Mouse (Mus musculus): ENCODE measurements around the gene Pmpca.

Gene Pmpca

DNA sequence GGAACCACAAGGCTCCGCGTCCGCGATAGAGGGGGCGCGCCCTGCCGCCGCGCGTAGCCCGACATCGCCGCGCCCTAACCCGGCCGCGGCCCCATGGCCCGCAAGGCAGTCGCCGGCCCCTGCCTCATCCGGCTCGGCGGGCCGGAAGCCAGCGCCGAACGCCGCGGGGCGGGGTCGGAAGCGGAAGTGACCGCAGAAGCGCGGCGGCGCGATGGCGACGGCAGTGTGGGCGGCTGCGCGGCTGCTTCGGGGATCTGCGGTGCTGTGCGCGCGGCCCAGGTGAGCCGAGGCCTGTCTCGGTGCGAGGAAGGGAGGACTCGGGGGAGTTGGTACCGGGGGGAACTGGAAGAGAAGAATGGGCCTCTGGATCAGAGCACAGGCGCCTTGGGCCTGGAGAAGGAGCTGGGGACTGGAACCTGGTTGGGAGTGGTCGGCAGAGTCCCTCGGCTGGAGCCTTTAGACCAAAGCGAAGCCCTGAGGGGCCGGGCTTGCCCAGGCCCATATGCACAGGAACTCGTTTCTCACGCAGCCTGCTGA, at the start of gene Pmpca, which contains the start of gene Entr1:
Gene Pmpca (plus strand): TSS at position 186 of the 537 bp plus-strand sequence.
Gene Entr1 (minus strand): TSS at position 163 of the 537 bp plus-strand sequence.
- peak; percentile 69 for DNase-seq (ENCODE audit: low read depth, low spot score)

DNA sequence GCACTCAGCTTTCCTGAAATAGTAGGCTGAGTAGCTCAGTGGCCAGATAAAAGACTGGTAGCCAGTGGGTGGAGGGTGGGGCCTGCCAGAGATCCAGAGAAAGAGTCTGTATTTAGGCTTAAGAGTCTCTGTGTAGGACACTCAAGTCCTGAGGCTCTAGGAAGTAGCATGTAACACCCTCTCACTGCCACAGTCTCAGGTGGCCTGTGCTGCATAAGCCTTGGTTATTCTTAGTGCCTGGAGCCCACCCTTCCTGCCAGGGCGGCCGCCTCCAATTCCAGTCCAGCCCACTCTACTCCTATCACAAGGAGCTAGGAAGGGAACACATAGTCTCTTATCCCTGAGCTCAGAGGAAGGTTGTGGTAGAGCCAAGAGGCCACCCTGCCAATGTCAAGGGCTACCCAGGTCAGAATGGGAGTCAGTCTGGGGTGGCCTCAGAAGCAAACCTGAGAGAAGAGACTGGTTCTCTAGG, 47.6 kb upstream of the Pmpca start:
- DNase-seq (ENCODE audit: low read depth, low spot score), result no peak

DNA sequence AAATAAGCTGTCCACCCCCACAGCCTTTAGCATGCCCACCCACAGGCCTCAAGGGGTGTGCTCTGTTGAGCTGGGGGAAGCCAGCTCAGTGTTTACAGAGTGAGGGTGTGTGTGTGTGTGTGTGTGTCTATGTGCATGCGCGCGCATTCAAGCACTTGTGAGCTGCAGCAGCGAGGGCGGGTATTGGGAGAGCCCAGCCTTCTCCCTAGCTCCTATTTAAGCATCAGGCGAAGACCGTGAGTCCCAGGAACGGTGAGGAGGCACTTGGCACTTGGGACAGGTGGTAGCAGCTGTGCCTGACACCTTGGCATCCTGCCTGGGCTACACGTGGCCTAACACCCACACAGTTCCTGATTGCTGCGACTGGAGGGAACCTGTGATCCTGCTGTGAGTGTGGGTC, 47.1 kb upstream of the Pmpca start:
- no peak for DNase-seq (ENCODE audit: low read depth, low spot score)

DNA sequence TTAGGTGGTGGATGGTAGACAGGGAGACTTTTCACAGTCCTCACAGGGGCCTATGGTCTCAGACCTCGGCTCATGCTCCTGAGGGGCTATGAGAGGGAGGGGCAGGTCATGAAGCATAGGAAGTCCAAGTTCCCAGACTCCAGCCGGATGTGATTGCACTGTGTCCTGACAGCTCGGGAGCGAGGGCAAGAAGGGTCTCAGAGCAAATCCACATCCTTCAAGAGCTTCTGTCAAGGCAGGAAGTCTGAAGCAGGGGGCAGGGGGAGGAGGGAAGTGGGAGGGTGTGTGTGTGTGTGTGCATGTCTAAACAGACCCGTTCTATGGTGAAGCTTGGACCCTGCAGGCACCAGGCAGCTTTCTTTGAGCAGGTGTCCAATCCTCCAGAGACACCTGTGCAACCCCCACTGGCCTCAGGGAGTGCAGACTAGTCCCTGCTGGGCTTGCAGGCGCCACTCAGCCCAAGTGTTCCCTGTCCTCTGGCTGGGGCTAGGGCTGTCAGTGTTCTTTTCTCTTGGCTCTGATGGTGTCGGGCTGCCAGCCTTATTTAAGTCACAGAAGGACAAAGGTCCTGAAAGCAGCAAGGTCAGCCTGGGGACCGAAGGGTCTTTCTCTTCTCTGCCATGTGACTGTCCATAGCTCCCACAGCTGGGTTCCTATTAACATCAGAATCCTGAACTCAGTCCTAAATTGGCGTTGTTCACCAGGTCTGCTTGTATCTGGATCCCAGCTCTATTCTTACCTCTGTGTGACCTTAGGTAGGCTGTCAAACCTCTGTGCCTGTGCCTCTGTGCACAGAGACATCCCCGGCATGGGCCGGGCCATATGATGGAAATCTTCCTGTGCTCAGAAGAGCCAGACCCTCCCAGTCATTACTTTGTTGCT, 46.3 kb upstream of the Pmpca start:
- no peak for DNase-seq (ENCODE audit: low read depth, low spot score)

DNA sequence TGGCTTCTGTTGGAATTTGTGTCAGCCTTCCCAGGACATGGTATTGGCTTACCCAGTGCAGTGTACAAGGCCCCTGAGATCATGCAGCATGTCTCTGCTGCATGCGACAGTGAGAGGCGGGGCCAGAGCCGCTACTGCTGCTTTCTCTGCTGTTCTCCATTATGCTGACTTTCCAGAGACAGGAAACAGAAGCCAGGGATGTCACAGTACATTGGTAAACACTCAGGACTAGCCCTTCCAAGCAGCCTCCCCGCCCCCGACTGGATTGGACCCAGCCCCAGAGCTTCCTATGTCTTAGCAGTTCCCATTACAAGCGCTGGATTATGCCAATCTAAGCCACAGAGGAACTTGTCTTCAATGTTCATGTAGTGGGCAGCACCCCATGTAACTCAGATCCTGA, 40.9 kb upstream of the Pmpca start:
- DNase-seq (ENCODE audit: low read depth, low spot score), result no peak

DNA sequence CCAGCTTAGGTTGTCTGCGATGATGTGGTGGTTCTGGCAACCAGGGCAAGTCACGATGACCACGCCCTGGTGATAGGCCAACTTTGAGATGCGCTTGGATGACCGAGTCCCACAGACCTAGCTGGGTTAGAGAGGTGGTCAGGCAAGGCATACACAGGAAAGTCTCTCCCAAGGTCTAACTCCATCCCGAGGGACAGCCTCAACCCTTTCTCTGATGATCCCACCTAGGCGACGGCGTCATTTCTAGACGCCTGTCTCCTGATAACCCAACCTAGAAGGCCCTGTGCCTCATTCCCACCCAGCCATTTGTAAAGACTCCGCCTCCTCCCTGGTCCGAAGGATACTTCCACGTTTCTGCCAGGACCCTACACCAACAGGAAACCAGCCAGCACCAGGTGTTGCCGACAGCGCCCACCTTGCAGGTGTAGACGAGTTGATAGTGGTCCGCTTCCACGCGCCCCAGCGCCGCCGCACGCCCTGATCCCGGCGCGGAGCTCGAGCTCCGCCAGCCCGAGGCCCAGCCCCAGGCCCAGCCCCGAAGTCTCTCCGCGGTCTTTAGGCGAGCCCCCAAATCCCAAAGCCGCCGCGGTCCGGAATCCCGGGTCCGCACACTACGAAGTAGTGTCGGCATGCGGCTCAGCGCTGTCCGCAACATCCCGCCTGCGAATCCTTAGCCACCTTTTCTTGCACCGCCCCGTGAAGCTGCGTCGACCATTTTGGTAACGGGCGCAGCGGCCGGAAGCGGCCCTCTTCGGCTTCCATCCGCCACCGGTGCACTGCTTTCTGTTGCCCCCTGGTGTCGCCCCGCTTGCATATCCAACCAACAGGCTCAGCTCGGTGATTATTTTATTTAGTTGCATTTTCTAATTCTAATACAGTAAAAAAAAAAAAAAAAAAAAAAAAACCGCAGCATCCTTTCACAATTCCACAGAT, 37.5 kb upstream of the Pmpca start, which contains the start of gene Dnlz:
Gene Dnlz (minus strand): TSS at position 753 of the 933 bp plus-strand sequence.
- DNase-seq (ENCODE audit: low read depth, low spot score), result peak; percentile 85

DNA sequence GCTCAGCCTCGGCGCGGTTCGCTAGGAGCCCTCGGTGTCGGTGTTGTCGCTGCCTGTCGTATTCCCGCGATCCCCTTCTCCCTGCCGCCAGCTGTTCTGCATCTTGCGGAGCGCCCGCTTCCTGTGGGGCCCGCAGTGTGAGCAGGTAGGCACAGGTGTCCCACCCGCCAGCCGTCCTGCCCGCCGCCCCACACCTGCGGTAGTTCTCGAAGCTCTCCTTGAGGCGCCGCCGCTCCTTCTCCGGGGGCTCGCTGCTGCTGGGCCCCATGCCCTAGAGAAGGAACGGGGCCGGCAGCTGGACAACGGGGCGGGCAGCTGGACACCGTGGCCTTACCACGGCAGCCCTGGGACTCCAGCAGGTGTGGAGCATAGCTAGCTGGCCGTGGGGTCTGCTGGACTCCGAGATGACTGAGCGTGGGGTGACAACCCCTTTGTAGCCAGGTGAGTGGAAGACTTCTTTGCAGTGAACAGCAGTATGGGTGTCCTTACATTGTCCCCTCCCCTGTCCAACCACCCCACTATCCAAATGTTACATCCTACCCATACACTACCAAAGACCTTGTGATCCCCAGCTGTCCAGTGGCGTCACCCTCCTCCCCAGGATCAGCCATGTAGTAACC, 36.7 kb upstream of the Pmpca start:
- no peak for DNase-seq (ENCODE audit: low read depth, low spot score)

DNA sequence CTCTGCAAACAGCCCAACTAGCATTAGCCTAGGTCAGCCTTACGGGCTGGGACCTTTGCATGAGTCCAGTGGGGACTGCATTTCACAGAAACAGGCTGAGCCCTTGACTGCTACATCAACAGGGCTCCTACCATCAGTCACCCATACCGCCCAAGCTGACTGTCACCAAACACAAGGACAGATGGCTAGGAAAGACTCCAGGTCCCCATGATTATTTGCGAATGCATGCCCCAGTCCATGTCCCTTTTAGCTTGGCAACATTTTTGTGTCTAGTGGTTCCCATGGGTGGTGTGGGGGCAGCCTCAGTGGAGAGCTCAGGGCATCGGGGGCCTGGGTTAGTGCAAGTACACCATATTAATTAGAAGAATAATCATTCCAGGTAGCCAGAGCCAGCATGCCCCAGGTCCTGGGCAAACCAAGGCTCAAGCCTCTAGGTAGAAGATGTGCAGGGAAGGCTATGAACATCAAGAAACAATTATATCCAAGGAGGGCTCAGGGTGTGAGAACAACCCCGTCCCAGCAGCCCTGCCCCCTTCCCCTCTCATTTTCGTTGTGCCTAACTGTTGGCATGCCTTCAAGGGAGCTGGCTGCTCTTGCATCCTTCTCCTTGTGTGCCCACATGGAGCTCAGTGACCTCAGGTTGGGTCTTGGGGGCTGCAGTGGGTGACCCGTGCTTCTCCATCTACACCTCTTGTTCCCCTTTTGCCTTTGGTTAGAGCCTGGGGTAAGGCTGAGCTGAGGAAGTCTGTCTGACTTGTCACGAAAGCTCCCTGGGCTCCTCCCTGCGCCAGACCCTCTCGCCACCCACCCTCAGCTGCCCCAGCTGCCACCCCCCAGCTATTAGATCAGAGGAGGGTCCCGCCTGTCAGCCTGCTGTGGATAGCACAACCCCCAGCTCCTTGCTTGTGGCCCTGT, 35.8 kb upstream of the Pmpca start:
- no peak for DNase-seq (ENCODE audit: low read depth, low spot score)

DNA sequence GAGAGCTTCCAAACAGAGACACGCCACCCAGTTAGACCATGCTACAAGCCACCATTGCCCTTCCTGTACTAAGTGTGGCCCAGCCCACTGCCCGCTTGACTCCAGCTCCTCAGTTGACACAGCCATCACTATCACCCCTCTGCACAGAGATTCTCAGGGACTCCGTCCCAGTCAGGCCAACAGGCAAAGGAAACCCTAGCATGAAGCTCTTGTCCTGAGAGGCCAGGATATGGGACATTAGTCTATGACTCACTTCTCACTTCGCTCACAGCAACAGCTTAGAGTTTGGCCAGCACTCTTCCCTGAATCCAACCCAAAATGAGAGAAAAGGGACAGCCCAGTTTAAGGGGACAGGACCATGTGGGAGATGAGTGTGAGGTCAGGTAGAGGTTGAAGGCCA, 34.7 kb upstream of the Pmpca start:
- no peak for DNase-seq (ENCODE audit: low read depth, low spot score)

DNA sequence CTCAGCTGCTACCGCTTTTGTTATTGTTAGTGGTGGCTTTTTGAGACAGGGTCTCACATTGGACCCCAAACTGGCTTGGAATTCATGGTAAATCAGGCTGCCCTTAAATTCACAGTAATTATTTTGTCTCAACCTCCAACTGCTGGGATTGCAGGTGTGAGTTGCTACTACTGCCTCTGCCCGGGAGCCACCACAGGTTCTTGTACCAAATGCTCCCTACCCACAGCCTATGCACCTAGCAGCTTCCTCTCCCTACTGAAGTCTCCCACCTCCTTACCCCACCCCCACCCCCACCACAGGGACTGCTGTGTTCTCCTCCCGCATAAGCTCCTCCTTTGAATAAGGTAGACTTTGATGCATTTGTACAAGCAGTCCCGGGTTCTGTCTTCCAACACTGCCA, 32.9 kb upstream of the Pmpca start:
- no peak for DNase-seq (ENCODE audit: low read depth, low spot score)

DNA sequence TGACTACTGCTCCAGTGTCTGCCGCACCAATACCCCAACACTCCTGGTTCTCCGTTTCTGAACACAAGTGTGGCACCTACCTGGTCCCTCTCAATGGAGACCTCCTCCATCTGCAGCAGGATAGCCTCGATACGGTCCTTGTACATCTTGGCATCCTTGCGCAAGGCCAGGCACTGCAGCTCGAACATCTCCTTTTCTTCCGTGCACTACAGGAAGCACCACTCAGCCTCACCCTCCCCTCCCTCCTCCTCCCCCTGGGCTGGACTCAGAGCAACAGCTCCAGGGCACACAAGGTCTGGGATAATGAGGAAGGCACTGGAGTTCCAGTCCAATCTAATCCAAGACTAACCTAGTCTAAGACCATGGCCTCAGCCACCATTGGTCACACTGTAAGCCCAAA, 32.5 kb upstream of the Pmpca start:
- DNase-seq (ENCODE audit: low read depth, low spot score), result no peak

DNA sequence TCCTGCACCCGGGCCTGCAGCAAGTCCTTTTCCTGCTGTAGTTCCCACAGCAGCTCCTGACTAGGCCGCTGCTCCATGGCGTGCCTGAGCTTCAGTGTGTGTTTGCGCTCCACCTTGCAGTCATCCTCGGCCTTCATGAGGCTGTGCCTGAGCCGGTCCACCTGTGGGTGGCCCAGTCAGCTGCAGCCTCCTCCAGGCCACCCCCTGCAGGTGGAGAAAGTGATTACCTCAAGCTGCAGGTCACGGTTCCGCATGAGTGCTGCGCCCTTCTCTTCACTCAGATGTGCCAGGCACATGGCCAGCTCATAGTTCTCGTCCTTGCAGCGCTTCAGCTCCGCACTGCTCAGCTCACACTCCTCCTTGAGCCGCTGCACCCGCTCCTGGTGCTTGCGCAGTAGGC, 31.7 kb upstream of the Pmpca start:
- no peak for DNase-seq (ENCODE audit: low read depth, low spot score)

DNA sequence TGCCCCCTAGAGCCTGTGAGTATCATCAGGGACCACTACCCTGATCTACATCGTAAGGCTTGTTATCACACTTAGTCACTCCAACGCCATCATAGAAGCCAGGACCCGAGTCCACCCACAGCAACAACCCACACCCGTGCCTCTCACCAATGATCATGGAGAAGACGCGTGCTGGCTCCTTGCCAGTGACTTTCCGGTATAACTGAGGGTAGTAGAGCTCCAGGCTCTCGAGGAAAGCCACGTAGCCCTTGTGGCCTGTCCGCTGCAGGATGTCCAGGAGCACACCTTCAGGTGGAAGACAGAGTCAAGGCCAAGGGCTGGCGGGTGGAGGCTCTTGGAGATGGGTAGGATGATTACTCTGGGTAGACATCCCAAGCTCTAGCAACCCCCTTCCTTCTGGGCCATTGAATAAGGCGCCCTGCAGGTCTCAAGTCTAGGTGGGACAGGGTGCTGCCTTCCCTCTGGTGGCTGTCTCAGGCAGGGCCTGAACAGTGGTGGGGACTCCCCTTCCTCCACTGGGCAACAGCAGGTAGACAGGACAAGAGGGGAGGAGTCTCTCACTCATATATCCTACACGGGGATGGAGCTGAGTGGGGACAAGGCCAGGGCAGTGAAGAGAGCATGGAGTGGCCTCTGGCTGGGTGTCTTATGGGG, 30.3 kb upstream of the Pmpca start:
- DNase-seq (ENCODE audit: low read depth, low spot score), result no peak

DNA sequence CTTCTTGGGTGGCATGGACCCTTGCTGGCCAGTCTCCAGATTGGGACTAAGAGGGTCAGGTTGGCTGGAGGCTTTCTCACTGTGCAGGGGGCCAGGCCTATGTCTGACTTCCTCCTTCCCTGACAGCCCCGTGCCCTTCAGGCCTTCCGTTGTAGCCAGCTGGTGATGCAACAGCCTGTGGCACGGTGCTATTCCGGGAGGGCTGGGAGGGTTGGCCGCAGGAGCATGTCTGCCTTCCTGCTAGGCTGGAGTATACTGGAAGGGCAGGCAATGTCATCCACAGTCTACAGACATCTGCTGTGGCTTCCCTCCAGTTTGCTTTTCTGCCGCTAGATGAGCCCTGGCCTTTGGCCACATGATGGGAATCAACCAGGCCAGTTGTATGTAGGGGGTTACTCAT, 29.2 kb upstream of the Pmpca start:
- DNase-seq (ENCODE audit: low read depth, low spot score), result no peak

DNA sequence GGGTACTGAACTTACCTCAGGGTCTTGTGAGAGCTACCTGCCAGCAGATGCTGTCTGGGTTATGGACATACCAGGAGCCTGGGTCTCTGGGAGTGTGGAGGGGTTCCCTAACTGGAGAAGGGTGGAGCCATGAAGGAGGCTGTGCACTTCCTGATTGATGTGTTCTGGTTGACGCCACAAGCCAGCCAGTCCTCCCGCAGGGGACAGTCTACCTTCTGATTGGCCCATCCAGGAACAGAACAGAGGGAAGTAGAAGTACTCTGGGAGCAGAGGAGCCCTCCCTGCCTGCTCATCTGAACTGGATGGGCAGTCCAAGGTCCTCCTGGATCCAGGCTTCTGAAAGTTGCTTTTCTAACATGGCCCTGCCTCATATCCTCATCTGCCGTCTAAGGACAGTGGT, 28.4 kb upstream of the Pmpca start, which contains the start of gene Card9:
Gene Card9 (minus strand): TSS at position 147 of the 400 bp plus-strand sequence.
- DNase-seq (ENCODE audit: low read depth, low spot score), result no peak

DNA sequence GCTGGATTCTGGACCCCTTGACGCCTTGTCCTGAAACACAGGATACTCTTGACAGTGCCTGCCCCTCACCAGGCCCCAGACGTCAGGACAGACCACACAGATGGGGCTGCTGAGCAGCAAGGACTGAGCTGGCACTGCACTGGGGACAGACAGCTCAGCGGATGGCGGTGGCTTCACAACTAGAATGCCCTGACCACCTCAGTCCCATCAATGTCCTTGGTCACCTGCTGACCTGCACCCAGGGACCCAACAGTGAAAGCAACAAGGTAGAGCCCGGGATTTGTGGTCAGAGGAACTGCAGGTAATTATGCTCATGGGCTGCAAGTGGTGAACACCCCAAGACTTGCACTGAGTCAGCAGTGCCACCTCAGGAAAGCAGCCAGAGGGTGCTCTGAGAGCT, 26.1 kb upstream of the Pmpca start:
- DNase-seq (ENCODE audit: low read depth, low spot score), result no peak

DNA sequence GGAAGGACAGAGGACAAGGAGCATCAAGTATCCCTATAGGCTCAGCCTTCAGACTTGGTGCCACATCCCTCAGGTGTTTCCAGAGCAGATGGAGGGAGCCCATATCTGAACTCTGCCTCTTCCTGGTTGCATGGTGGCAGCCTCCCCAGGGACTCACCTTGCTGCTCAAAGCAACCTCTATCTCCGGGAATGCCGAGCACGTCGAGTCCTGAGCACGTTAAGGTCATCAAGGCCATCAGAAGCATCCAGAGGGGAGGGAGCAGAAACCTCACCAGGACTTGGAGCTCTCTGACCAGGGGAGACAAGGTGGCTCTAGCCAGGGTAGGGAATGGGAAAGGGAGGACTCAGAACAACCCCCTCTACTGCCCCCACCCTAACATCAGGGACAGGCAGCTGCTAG, 25.7 kb upstream of the Pmpca start:
- DNase-seq (ENCODE audit: low read depth, low spot score), result no peak

DNA sequence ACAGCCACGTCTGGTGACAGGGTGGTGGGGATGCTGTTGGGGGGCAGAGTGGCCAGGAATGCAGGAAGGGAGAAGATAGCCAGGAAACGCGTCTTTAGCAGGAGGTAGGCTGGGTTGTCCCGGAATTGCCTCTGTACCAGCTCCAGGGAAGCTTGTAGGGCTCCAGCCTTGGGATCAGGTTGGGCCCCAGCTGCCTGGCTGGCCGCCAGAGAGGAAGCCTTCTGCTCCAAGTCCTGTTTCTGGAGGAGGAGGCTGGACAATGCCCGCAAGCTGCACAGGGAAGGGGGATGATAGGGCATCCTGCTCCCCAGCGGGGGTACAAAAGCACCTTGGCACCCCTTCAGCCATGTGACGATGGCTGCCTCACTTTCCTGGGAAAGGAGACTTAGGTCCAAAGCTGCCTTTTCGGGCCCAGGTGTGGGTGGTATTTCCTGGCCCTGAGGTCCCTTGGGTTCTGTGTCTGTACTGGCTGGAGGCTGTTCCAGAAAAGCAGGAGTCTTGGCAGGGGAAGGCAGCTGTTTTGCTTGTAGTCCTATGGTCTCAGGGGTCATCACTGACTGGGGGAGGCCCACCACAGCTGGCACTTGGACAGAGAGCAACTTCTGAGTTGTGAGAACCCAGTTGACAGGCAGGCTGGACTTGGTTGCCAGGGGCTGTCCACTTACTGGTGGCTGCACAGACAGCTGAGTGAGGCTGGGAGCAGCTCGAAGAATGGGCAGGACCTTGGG, 24.2 kb upstream of the Pmpca start:
- DNase-seq (ENCODE audit: low read depth, low spot score), result no peak

DNA sequence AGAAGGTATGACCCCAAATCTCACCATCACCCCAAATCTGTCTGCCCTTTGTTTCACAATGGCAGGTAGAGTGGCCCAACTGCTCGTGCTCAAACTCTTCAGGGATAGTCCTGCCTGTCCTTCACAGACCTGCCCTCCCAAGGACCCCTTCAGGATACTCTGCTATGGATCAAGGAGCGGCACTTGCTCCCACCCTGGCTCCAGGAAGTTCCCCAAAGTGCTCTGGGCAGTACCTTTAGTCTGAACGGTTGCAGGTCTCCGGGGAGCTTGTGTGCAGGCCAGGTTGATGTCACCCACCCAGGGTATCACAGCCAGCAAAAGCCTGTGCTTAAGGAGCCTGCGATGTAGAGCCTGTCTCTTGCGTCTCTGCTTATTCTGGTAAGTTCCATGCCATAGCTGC, 21.2 kb upstream of the Pmpca start:
- no peak for DNase-seq (ENCODE audit: low read depth, low spot score)
